9 mouse cellular contexts compared by ENCODE assay signal in genomic region chr2:127532379-127532778, GRCm38 (mm10). TPM values are rescaled to one million over a fixed set of nuclear protein-coding genes. Genes with fewer than 3 reads are reported as not detected.
DNase-seq lines count a peak whose midpoint lies in the region; ATAC-seq and TF ChIP-seq lines count a peak whose summit lies in the region.
"Had no signal": no experiment of that assay in that cellular context is flagged by ENCODE, and none has a peak within 500 bp of the region (broad histone marks: within the 10 kb centered on the region; RNA-seq: fewer than 3 reads in every experiment).

No protein-coding gene starts in this region.

- H3K27ac ChIP-seq in forebrain, embryonic 10.5 days = no peak overlapping the region
- H3K27ac ChIP-seq in forebrain, embryonic 15.5 days (replicated peaks) = no peak overlapping the region
- H3K27ac ChIP-seq in limb, embryonic 10.5 days = no peak overlapping the region
- no peak overlapping the region for H3K27ac ChIP-seq in layer of hippocampus, adult 2 months
- H3K27ac ChIP-seq: heart, embryonic 15.5 days had no signal

- no peak overlapping the region for H3K4me2 ChIP-seq in forebrain, embryonic 15.5 days (replicated peaks)
- H3K4me2 ChIP-seq: heart, embryonic 15.5 days had no signal

- no peaks in the 10 kb centered on the region for H3K9me3 ChIP-seq in forebrain, embryonic 10.5 days
- H3K9me3 ChIP-seq in forebrain, embryonic 15.5 days = no peaks in the 10 kb centered on the region
- no peaks in the 10 kb centered on the region for H3K9me3 ChIP-seq in limb, embryonic 10.5 days (replicated peaks)
- H3K9me3 ChIP-seq: heart, embryonic 15.5 days had no signal

- no peak overlapping the region for H3K9ac ChIP-seq in forebrain, embryonic 15.5 days (replicated peaks)
- H3K9ac ChIP-seq: heart, embryonic 15.5 days had no signal

- H3K4me1 ChIP-seq in forebrain, embryonic 10.5 days = no peaks in the 10 kb centered on the region
- H3K4me1 ChIP-seq in forebrain, embryonic 15.5 days = no peaks in the 10 kb centered on the region
- no peaks in the 10 kb centered on the region for H3K4me1 ChIP-seq in limb, embryonic 10.5 days
- H3K4me1 ChIP-seq: heart, embryonic 15.5 days had no signal

- TF ChIP-seq CTCF in layer of hippocampus, adult 2 months (conservative IDR thresholded peaks at IDR 0.05) = no peak

- no peaks in the 10 kb centered on the region for H3K36me3 ChIP-seq in forebrain, embryonic 10.5 days (replicated peaks)
- H3K36me3 ChIP-seq in forebrain, embryonic 15.5 days = no peaks in the 10 kb centered on the region
- H3K36me3 ChIP-seq in limb, embryonic 10.5 days = no peaks in the 10 kb centered on the region
- H3K36me3 ChIP-seq: heart, embryonic 15.5 days had no signal

- peaks cover 14% of the 10 kb centered on the region for H3K27me3 ChIP-seq in forebrain, embryonic 10.5 days (ENCODE audit: poor library complexity, severe bottlenecking)
- peaks cover 6% of the 10 kb centered on the region; the same call in 1 of the 2 replicates for H3K27me3 ChIP-seq in forebrain, embryonic 15.5 days
- peaks cover 10% of the 10 kb centered on the region; the same call in 1 of the 2 replicates for H3K27me3 ChIP-seq in limb, embryonic 10.5 days (ENCODE audit: low read depth, poor library complexity, severe bottlenecking)

- WGBS in forebrain, embryonic 10.5 days = 18% methylated on average over 9 of the region's 9 CpGs
- WGBS in forebrain, embryonic 15.5 days = 12% methylated on average over 9 of the region's 9 CpGs
- 12% methylated on average over 9 of the region's 9 CpGs for WGBS in limb, embryonic 10.5 days

- no peak overlapping the region for H3K4me3 ChIP-seq in forebrain, embryonic 10.5 days
- no peak overlapping the region for H3K4me3 ChIP-seq in forebrain, embryonic 15.5 days
- H3K4me3 ChIP-seq in limb, embryonic 10.5 days = no peak overlapping the region
- H3K4me3 ChIP-seq in layer of hippocampus, adult 2 months = no peak overlapping the region
- H3K4me3 ChIP-seq: heart, embryonic 15.5 days had no signal

- no peak for ATAC-seq in forebrain, embryonic 15.5 days (replicated peaks)

- DNase-seq in forebrain, embryonic 10.5 days (ENCODE audit: extremely low spot score, low spot score) = peak; percentile 26
- DNase-seq in lung, postnatal 10 days = peak; percentile 51
- no peak for DNase-seq in lung, postnatal 36 days
- peak; percentile 29 for DNase-seq in WW6 (ENCODE audit: low read depth, low spot score)
- DNase-seq in limb, embryonic 10.5 days (ENCODE audit: low spot score) = peak; percentile 75
- DNase-seq in layer of hippocampus, adult 2 months (ENCODE audit: low spot score in 2 of 2) = no peak
- no peak for DNase-seq in left cerebral cortex, postnatal 14 days (ENCODE audit: low spot score in 2 of 2)

- intact Hi-C loops in left cerebral cortex, postnatal 14 days (cut with DNase I) = no loop called here

RNA-seq across cellular contexts. Expression of gene Prom2, which starts 8.9 kb away (rescaled TPM):
- 1.0 and 1.4 TPM in 2 replicates for polyA plus RNA-seq in forebrain, embryonic 10.5 days (2016; fragmentation: Nextera tagmentation; extraction: Ambion mirVana)
- polyA plus RNA-seq in forebrain, embryonic 15.5 days (2015; fragmentation: Nextera tagmentation; extraction: Ambion mirVana) = not detected in 2 replicates
- 2.3 and 2.6 TPM in 2 replicates for polyA plus RNA-seq in limb, embryonic 10.5 days (2016; fragmentation: Nextera tagmentation; extraction: Ambion mirVana)
- under 1 TPM; 0.08 to 0.10 TPM for total RNA-seq in layer of hippocampus, adult 2 months (2021)
- total RNA-seq in left cerebral cortex, postnatal 14 days (2021) = under 1 TPM; 0.08 to 0.18 TPM

RNA-seq across cellular contexts. Expression of gene Kcnip3, which starts 10.5 kb away (rescaled TPM):
- 2.1 TPM in 2 replicates for polyA plus RNA-seq in forebrain, embryonic 10.5 days (2016; fragmentation: Nextera tagmentation; extraction: Ambion mirVana)
- 8.3 and 8.6 TPM in 2 replicates for polyA plus RNA-seq in forebrain, embryonic 15.5 days (2015; fragmentation: Nextera tagmentation; extraction: Ambion mirVana)
- 2.1 and 2.2 TPM in 2 replicates for polyA plus RNA-seq in limb, embryonic 10.5 days (2016; fragmentation: Nextera tagmentation; extraction: Ambion mirVana)
- 10 to 100 TPM; 63.6 to 66.4 TPM for total RNA-seq in layer of hippocampus, adult 2 months (2021)
- total RNA-seq in left cerebral cortex, postnatal 14 days (2021) = 10 to 100 TPM; 81.4 to 96.2 TPM

RNA-seq across cellular contexts. Expression of gene Zfp661, which starts 54.5 kb away (rescaled TPM):
- polyA plus RNA-seq in forebrain, embryonic 10.5 days (2016; fragmentation: Nextera tagmentation; extraction: Ambion mirVana) = 7.4 and 9.8 TPM in 2 replicates
- 10.3 and 11.0 TPM in 2 replicates for polyA plus RNA-seq in forebrain, embryonic 15.5 days (2015; fragmentation: Nextera tagmentation; extraction: Ambion mirVana)
- 5.9 and 6.9 TPM in 2 replicates for polyA plus RNA-seq in limb, embryonic 10.5 days (2016; fragmentation: Nextera tagmentation; extraction: Ambion mirVana)
- total RNA-seq in layer of hippocampus, adult 2 months (2021) = 1 to 10 TPM; 7.8 to 8.6 TPM
- total RNA-seq in left cerebral cortex, postnatal 14 days (2021) = 1 to 10 TPM; 7.4 to 7.7 TPM

RNA-seq across cellular contexts. Expression of gene Mrps5, which starts 54.6 kb away (rescaled TPM):
- 180 and 188 TPM in 2 replicates for polyA plus RNA-seq in forebrain, embryonic 10.5 days (2016; fragmentation: Nextera tagmentation; extraction: Ambion mirVana)
- polyA plus RNA-seq in forebrain, embryonic 15.5 days (2015; fragmentation: Nextera tagmentation; extraction: Ambion mirVana) = 181 and 189 TPM in 2 replicates
- 171 and 176 TPM in 2 replicates for polyA plus RNA-seq in limb, embryonic 10.5 days (2016; fragmentation: Nextera tagmentation; extraction: Ambion mirVana)
- total RNA-seq in layer of hippocampus, adult 2 months (2021) = 10 to 100 TPM; 91.9 TPM
- total RNA-seq in left cerebral cortex, postnatal 14 days (2021) = 100 to 1,000 TPM in 1 of 2 experiments, 10 to 100 TPM in 1; 84.7 to 103 TPM

Comparison
In these comparisons a context has a peak if more than half of its experiments do, and no peak if none do; other contexts are left out.
1. DNase-seq: peak in forebrain, embryonic 10.5 days (single experiment), lung, postnatal 10 days (single experiment), WW6 (single experiment) and limb, embryonic 10.5 days (single experiment); none in lung, postnatal 36 days (single experiment), layer of hippocampus, adult 2 months (0 of 2) and left cerebral cortex, postnatal 14 days (0 of 2).